Mouse (Mus musculus): ENCODE measurements around the gene Pqlc2. TPM values are rescaled to one million over a fixed set of nuclear protein-coding genes. Genes with fewer than 3 reads are reported as not detected.
A peak's percentile ranks its signal among the peaks of the same experiment; 100 is the strongest.

Pqlc2 gene
- total RNA-seq, 2 experiments from 2014 or later, result 8.0 to 8.7 TPM

DNA sequence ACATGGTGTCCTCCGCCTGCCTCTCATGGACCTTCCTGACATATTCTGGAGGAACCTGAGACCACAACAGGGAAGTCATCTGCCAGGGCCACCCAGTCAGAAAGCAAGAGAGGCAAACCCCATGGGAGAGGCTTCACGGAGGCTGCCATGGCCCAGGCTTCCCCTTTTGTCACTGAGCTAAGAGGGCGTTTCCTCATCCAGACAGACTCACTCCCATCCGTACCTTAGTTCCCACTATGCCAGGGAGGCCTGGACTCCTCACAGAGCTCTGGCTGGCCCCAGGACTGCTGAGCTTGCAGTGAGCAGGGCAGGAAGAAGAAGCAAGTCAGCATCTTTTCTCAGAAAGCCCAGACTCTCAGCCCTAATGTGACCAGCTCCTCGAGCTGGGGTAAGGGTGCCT is 2.6 kb downstream of the Pqlc2 start:
- no peak for DNase-seq

DNA sequence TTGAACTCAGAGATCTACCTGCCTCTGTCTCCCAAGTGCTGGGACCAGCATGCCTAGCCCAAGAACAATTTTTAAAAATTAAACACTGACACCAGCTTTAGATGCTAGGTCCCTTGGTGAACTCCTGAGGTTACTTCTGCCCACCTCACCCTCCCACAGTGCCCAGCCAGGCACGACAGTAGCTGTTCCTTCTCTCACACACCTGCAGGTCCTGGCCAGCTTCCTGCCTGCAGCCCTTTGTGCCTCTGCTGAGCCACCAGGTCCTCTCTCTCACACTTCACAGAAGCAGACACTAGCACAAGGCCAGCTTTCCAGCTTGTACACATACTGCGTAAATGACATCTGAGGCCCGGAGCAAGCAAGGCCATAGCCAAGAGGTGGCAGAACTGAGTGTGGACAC is 5.0 kb downstream of the Pqlc2 start:
- DNase-seq, result no peak

DNA sequence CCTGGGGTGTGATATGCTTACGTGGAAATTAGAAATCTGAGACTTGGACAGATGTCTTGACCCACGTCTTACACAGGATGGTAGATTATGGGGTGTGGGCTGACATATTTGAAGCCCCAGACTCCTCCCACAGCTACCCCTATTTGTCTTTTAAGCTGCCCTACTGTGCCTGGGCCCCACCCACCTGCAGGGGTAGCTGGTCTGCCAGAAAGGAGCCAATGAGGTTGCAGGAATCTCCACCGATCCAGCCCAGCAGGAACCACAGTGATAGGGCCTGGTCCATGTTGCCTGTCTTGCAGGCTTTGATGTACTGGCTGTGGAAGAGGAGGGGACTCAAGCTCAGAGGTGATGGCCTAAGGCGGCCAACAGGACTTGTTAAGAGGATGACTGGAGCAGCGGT is 8.3 kb downstream of the Pqlc2 start:
- no peak for DNase-seq

DNA sequence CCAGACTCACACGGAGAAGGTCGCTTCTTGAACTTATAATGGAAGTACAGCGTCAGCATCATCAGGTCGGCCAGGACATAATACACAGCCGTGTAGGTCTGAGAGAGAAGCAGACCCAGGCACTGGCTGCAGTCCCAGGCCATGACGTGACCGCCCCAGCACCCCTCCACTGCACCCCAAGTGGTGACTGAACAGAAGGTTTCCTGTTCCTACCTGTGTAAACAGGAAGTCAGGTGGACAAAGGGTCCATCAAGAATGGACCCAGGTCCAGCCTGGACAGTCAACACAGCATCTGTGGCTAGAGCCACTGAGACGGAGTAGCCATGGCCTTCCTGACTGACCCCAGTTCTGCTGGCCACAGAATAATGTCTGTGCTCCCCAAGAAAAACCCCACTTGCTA is 8.7 kb downstream of the Pqlc2 start:
- no peak for DNase-seq

DNA sequence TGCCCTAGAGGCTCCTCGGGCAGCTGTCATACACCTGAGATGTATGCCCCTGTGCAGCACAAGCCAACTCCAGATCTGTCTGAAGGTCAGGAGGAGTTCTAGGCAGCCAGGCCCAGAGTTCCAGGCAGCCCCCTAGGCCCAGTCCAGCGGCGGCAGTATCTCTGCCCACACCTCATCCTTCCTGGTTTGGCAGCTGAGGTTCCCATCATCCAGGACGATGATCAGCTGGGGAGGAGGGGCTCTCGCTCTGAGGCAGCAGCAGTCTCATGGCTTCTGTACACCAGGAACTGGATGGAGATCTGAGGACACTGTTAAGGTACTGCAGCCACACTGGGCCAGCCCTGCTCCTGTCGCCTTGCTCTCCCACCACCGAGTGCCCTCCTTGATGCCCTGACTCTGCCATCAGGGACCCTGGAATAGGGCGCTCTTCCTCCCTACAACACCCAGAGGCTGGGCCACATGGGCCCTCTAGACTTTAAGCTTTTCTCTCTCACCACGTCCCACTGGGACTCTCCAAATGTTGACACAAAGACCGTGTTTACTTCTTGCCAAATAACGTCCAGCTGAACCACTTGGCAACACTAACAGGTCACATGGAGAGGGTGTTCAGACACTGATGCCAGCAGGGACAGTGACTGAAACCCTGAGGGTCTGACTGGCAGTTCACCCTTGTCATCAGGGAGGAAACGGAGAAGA is 11.7 kb downstream of the Pqlc2 start:
- peak; percentile 44 for DNase-seq

DNA sequence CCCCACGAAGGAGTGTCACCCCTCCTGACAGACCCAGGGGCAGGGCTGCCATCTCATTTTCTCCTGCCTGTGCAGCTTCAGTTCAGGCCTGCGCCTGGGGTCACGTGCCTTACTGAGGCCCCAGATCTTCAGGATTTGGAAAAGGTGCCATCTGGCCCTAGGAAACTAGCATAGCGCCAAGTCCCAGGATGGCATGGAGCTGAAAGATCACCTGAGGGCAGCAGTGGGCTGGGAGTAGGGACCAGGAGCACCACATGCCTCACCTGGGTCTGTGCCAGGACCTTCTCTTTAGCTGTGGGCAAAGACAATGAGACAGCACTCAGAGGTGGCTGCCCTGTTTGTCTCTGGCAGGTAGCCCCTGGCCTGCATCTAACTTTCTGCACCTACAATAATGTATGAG is 12.9 kb downstream of the Pqlc2 start:
- peak; percentile 79 for DNase-seq

DNA sequence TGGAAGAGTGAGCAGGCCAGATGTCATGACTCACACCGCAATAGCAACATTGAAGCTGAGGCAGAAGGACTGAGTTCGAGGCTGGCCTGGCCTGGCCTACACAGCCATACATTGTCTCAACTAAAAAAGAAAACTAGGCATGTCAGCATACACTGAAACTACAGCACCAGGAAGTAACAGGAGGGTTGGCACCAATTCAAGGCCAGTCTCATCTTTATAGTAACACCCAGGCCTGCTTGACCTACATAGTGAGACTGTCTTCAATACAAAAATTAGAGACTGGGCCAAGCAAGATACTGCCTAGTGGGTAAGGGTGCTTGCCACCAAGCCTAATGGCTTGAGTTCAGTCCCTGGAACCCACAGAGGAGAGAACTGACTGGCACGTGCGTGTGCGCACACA is 18.5 kb downstream of the Pqlc2 start:
- peak; percentile 44 for DNase-seq

DNA sequence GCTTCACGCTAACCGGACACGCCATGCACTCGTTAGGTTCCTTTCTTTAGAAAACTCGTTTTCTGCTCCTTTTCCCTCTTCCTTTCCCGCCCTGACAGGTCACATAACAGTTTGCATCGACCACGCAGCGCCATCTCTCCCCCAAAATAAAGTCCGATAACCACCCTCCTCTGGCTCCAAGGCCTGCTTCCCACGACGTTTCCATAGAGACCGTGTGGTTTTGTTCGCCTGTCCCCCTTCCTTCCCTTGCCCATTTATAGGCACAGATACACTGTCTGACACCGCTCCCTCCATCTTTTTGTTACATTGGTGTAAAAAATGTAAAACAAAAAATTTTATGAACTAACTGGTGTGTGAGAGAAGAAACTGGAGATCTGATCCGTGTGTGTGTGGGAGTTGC is 19.4 kb downstream of the Pqlc2 start:
- DNase-seq, result no peak

DNA sequence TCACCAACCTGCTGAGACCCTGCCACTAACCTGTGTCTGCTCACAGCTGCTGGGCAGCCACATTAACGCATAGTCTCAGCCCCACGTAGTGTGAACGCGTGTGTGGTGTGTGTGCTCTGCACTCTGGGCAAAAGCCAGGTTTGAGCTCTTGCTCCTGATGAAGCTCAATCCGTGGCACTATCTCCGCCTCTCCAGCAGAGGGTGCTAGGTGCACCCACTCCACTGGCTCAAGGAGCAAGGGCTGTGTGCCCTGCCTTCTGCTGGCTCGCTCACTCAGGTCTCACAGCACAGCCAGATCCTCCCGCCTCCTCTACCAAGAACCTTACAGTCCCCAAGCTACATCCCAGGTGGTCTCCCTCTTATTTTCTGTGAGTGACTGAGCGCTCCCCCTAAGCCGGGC is 21.5 kb downstream of the Pqlc2 start:
- DNase-seq, result peak; percentile 71

DNA sequence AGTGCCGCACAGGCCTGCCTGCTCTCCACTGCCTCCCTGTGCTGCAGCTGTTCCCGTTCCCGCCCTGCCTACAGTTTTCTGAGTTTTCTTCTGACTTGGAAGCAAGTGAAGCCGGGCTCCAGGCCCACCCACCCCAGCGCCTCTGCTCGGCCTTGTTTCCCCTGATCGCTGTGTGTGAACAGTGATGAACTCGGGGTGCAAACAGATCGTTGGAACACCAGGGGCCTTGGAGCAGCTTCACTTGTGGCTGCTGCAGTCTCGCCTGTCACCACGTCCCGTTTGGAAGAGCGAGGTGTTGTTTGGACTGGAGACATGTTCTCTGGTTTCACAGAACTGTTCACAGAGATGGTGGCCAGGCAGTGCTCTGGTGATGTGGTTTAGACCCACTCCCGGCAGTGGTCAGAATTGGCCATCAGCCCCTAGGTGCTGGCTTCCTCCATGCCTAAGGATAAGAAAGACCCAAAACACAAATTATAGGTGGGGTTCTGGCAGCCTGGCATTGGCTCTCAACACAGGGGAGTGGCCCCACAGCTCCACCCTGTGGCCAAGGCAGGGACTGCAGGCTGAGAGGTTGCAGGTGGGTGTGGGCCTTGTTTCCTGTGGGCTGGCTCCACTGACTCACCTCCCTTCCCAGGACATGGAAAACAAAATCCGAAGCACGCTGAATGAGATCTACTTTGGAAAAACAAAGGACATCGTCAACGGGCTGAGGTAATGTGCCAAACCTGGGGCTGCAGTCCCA is 23.2 kb downstream of the Pqlc2 start:
- peak; percentile 93 for DNase-seq

DNA sequence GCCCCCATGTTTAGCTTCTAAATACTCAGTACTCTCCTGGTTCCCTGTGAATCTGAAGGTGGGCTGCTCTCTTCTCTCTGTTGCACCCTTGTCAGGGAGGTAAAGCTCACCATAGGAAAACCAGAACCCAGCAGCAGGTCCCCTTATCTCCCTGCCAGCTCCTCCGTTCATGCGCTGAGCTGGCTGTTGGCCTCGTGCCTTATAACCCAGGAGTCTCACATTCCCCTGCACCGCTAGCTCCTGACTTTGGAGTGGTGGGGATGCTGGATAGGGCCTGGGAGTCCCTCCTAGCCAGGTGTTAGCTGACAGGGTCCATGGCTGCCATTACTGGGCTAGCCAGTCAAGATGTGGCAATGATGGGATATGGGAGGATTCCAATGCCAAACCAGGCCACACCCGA is 24.3 kb downstream of the Pqlc2 start:
- DNase-seq, result no peak

DNA sequence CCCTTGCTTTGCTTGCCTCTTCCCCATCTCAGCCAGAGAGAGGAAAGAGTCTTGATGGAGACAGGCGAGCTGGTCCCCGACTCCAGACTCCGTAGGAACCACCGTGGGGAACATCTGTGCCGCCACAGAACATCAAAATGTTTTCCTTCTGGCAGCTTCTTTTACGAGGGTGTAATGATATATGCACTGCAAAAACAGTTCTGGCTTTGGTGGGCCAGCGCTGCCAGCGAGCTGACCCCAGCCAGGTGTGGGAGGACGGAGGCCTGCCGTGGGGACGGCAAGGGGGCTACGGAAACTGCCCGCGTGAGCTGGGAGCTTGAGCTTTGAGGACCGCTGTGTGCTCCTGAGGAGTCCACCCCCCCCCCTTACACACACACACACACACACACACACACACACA is 25.6 kb downstream of the Pqlc2 start:
- no peak for DNase-seq

DNA sequence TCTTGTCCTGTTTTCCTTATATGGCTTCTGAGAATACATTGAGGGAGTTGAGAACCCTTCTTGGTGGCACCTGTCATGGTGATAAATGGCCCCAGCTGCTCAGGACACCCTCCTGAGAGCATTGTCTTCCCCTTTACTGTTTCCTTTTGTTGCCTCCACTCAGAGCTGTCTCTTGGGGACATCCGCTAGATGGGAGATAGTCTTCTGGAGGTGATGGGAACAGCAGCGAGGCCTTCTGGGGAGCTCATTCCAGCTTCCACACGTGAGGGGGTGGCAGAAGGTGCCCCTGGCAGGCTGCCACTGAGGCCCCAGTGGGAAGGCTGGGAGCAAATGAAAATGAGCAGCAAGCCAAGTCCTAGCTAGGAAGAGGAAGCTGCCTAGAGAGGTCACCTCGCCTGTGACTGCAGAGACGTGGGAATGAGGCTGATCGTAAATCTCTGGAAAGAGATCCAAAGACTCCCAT is 27.5 kb downstream of the Pqlc2 start:
- DNase-seq, result peak; percentile 72

DNA sequence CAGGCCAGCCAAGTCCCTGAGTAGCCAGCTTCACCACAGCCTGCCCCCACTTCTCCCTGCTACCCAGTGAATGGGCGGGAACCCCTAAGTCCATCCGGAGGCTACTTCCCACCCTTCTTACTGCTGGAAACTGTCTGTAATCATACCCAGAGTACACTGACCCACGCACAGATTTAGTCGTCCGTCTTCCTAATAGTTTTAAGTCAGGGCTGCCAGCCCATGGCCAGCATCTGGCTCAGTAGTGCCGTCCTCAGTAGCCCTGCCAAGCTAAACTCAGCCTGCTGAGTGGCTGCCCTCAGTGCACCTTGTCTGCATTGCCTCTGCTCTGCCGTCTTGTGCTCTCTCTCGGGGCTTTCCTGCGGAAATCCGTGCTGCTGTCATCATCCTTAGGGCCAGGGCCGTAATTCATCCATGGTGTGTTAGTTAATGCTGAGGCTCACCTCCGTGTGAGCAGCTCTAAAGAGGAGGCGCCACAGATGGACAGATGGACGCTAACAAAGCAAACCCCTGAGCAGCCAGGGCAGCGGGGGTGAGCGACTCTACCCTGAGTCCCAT is 28.6 kb downstream of the Pqlc2 start:
- DNase-seq, result no peak

DNA sequence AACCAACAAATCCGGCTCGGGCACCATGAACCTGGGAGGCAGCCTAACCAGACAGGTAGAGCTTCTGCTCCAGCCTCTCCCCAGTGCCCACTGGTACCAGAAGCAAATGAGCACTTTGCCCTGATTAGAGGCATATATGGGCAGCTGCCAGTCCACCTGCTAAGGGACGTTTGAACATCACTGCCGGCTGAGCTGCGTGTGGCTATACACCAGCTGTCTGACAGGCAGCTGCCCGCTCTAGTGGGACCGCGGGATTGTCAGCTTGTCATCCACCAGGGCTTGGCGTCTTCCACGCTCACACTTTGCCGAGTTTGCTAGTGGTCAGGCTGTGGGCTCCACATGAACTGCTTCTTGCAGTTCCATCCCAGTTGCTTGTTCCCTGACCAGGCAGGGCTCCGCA is 30.0 kb downstream of the Pqlc2 start:
- DNase-seq, result no peak

DNA sequence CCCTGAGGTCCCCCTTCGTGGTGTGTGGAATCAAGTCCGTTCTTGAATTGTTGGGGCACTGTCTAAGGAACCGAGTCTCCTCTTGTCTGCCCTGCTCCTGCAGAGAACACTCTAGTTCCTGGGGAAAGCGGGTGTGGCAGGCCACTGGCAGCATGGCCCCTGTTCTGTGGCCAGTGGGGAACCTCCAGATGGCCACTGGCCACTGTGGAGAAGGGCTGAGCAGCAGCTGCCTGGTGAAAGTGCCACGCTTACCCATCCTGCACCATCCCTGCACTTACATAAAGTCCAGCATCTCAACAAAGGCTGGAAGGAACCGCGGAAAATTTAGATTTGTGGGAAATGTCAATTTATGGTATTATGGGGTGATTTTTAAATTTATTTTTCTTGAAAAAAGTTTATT is 34.1 kb downstream of the Pqlc2 start:
- no peak for DNase-seq

DNA sequence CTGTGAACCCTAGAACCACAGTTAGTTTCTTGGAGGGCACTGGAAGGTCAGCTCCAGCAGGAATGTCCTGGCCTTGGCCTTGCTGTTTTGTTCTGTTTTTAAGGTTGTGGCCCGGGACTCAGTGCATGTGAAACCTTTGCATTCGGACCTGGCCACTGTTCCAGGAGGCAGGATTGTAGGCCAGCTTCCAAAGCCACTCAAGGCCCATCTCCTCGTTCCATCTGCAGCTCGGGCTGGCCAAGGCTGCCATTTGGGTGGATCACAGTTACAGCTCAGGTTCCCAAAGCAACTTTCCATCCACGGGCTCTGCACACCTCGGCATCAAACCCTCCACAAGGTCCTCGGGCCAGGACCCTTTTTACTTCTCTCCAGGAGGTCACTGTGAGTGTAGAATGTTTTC is 35.9 kb downstream of the Pqlc2 start:
- no peak for DNase-seq

DNA sequence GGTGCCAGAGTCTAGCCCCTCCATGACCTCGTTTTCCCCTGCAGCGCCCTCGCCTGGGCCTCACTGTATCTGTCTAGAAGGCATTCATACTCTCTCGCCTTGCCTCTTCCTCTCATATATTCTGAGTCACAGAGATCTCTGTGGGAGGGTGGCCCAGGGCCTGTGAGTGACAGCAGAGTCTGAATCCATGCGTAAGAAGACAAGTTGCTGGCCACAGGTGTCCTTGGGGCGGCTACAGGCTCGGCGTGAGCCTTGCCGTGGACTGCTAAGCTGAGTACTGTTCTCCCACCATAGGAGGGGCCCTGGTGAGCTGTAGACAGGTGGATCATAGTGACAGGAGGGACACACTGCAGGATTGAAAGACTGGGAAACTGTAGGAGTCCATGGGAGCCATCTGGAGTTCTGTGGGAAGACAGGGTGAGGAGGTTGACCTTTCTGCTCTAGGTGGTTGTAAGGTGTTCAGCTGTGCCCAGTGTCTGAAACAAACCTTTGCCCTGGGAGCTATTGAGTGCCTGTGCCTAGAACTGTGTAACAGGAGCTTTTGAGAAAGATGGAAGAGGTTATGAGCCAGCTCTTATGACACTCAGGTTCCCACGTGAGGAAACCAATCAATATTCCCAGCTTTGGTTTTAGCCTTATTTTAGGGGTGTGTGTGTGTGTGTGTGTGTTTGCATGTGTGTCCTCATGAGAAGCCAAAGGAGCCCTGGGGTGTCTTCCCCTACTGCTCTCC is 37.4 kb downstream of the Pqlc2 start:
- DNase-seq, result no peak

DNA sequence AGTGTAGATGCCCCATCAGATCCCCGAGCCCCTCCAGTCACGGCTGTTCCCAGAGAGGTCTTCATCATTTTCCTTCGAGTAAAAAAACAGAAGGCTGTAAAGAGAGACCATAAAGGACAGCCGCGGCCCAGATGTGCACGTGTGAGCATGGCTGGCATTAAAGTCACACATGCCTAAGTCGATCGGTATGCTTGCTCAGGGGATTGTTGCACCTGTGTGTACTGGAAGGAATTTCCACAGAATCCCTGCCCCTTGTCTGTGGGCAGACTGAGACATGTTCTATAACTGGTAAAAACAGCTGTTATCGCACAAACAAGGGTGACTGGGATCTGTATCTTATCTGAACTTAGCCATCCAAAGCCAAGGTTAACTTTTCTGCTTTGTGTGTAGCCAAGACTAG is 38.9 kb downstream of the Pqlc2 start:
- DNase-seq, result no peak

DNA sequence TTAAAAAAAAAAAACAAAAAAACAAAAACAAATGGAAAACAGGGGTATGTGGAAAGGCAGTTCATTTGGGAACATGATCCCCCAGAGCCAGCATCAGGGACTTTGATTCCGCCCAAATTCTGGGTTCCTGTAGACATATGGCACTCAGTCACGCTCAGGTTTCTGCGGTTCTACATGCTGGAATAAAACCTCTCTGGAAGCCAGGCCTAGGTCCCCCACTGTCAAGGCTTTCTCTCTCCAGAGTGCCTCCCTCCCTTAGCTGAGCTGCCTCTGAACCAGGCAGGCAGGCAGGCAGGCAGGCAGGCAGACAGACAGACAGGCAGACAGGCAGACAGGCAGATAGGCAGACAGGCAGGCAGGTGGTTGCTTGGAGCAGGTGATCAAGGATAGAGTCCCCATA is 40.3 kb downstream of the Pqlc2 start:
- no peak for DNase-seq

DNA sequence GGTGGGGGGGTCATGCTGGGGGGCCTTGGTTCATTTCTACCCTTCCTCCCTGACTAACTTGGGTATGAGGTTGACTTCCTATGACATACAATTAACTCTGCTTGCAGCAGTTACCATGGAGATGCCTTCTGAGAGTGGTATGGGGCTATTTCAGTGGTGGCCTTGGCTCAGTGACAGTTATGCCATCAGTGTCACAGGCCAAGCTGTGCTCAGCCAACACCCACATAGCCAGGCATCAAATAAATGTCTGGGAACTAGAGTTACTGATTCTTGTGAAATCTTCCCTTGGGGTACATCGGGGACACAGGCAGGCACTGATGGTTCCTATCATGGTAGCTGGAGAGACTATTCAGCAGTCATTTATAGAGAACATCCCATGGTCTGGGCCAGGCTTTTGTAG is 42.3 kb downstream of the Pqlc2 start:
- no peak for DNase-seq

DNA sequence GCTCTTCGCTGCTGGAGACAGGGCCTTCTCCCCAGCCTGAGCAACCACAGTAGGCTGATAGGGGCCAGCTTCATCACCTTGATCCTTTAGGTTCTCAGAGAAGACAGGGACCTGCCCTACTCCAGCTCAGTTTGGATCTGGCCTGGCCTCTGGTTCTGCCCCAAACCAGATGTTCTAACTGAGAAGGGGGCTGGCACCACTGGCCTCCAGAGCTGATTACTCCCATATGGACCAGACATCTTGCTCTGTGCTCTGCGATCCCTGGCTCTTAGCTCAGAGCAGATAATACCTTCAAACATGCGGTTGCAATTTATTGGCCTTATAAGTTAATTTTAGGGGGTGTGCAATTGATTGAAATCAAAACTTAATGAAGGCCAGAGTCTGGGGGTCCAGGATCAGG is 43.2 kb downstream of the Pqlc2 start:
- DNase-seq, result no peak

DNA sequence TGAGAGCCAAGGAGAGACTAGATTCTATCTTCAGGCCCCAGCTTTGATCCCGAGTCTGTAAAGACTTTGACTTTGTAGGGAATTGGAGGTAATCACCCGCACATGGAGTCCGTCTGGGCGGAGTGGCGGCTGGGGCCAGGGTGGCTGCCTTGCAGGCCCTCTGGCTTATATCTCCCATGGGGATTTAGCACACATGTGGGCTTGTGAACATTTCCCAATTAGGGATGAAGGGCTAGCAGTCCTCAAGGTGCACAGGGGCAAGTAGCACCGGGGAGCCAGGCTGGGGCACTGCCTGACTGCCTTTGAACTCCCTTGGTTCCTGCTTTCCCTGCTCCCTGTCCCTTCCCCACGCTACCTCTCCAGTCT is 44.0 kb downstream of the Pqlc2 start:
- no peak for DNase-seq

Data from adrenal gland, postnatal 10 days (tissue).